Mouse (Mus musculus): Measurements from ENCODE around the gene Sec31b.

- no peak for TF ChIP-seq CTCF (IDR thresholded peaks at IDR 0.05; ENCODE audit: low read depth)
- no peak for TF ChIP-seq EP300 (IDR thresholded peaks at IDR 0.05; ENCODE audit: low read depth)
Observed at GRCm38 (mm10) chr19:44554490-44554860, 8.8 kb upstream of the Sec31b start.
